Mouse (Mus musculus) hindbrain, embryonic 12.5 days (tissue): Measurements from ENCODE around the gene Endod1. TPM values are rescaled to one million over a fixed set of nuclear protein-coding genes. Genes with fewer than 3 reads are reported as not detected.

ENCODE experiments used
- ATAC-seq: fragments of 200-750 bp; cut with Nextera tagmentation; 2 replicates; pipeline ENCODE4 v1.8.0; 2017; ENCODE audit warnings: moderate TSS enrichment; ENCODE audit not compliant: low FRiP score
- H3K27ac ChIP-seq: fragments of 300-500 bp; sonication (generic); 2 replicates; pipeline ENCODE4 v1.5.1; 2016; ENCODE audit warnings: mild to moderate bottlenecking
- H3K27me3 ChIP-seq: fragments of 300-500 bp; sonication (generic); 2 replicates; pipeline ENCODE4 v1.6.1; 2016; ENCODE audit warnings: mild to moderate bottlenecking
- H3K36me3 ChIP-seq: fragments of 300-500 bp; sonication (generic); 2 replicates; pipeline ENCODE4 v1.6.1; 2016; ENCODE audit warnings: mild to moderate bottlenecking
- H3K4me1 ChIP-seq: fragments of 300-500 bp; sonication (generic); 2 replicates; pipeline ENCODE4 v1.6.1; 2016
- H3K4me2 ChIP-seq: fragments of 300-500 bp; sonication (generic); replicated peaks from 2 replicates; pipeline ENCODE4 v1.6.1; 2016; ENCODE audit warnings: mild to moderate bottlenecking
- H3K4me3 ChIP-seq: fragments of 300-500 bp; sonication (generic); 2 replicates; pipeline ENCODE4 v1.5.1; 2016; ENCODE audit warnings: mild to moderate bottlenecking
- H3K9ac ChIP-seq: fragments of 300-500 bp; sonication (generic); 2 replicates; pipeline ENCODE4 v1.6.1; 2016; ENCODE audit warnings: mild to moderate bottlenecking, moderate library complexity
- H3K9me3 ChIP-seq: fragments of 300-500 bp; sonication (generic); replicated peaks from 2 replicates; pipeline ENCODE4 v1.6.1; 2016; ENCODE audit warnings: mild to moderate bottlenecking
- WGBS: fragments of 180-500 bp; shearing (Covaris S2); methylation state at CpG from one replicate; pipeline ENCODE4 v1.1.7; 2016; 5-methylcytosine and 5-hydroxymethylcytosine counted together
- polyA plus RNA-seq: library from polyadenylated mRNA; unstranded; fragments of >200 nt; fragmentation: Nextera tagmentation; extraction: Ambion mirVana; gene quantifications from 2 replicates; pipeline ENCODE4 v1.2.1, GENCODE M21; 2016

Endod1 gene
- polyA plus RNA-seq: 11.0 and 11.9 TPM in 2 replicates

GRCm38 (mm10) chr9:14381353-14382055 lies at the start of gene Endod1:
TSS of gene Endod1 (minus strand) at chr9:14381507.
- peaks cover 10% of the 10 kb centered on the region for H3K27me3 ChIP-seq
- H3K4me1 ChIP-seq: peaks cover 17% of the 10 kb centered on the region
- H3K27ac ChIP-seq: peak within 1 kb of the TSS; percentile 79
- peak within 1 kb of the TSS; percentile 71 for H3K4me3 ChIP-seq
- ATAC-seq: peak; percentile 49
- peak within 1 kb of the TSS; percentile 79 for H3K4me2 ChIP-seq
- H3K9me3 ChIP-seq: no peaks in the 10 kb centered on the region
- 5% methylated on average over 8 of the region's 8 CpGs for WGBS
- peak within 1 kb of the TSS; percentile 81 for H3K9ac ChIP-seq
- H3K36me3 ChIP-seq: no peaks in the 10 kb centered on the region

DNA sequence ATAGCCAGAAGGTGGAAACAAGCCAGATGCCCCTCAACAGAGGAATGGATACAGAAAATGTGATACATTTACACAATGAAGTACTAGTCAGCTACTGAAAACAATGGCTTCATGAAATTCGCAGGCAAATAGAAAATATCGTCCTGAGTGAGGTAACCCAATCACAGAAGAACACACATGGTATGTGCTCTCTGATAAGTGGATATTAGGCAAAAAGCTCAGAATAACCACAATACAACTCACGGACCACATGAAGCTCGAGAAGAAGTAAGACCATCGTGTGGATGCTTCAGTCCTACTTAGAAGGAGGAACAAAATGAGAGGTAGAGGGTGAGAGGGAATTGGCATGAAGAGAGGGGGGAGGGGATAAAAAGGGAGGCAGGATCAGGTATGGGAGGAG lies 27.8 kb upstream of the Endod1 start:
- Histone ChIP-seq H3K4me3 (no peak overlapping the region), H3K36me3 (no peaks in the 10 kb centered on the region), H3K27ac (no peak overlapping the region), H3K9me3 (no peaks in the 10 kb centered on the region), H3K4me2 (no peak overlapping the region), H3K27me3 (no peaks in the 10 kb centered on the region), H3K4me1 (no peaks in the 10 kb centered on the region), H3K9ac (no peak overlapping the region)
- no peak for ATAC-seq
- 93% methylated on average over 5 of the region's 5 CpGs for WGBS

DNA sequence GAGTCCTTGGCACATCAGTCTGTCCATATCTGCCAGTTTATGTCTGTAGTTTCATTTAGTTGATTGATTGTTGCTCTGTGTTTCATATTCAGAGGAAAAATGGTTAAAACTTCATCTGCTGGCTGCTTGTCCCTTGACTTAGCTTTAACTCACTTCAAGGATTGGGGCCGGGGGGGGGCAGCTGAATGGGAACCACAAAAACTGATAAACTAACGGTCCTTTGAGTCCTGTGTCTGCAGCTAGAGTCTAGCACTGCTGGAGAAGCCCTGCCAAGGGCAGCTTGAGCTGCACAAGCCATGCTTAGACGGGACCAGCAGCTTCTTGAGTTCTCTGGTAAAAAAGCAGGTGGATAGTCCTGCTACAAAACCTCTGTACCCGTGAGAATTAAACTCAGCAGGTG lies 26.7 kb upstream of the Endod1 start:
- H3K27ac ChIP-seq: no peak overlapping the region
- no peak for ATAC-seq
- no peaks in the 10 kb centered on the region for H3K27me3 ChIP-seq
- H3K4me1 ChIP-seq: no peaks in the 10 kb centered on the region
- H3K4me2 ChIP-seq: no peak overlapping the region
- no peak overlapping the region for H3K9ac ChIP-seq
- 72% methylated on average over 4 of the region's 4 CpGs for WGBS
- no peaks in the 10 kb centered on the region for H3K36me3 ChIP-seq
- no peak overlapping the region for H3K4me3 ChIP-seq
- no peaks in the 10 kb centered on the region for H3K9me3 ChIP-seq

GRCm38 (mm10) chr9:14406056-14406455 lies 24.7 kb upstream of the Endod1 start:
- H3K27me3 ChIP-seq: no peaks in the 10 kb centered on the region
- ATAC-seq: no peak
- no peak overlapping the region for H3K4me3 ChIP-seq

GRCm38 (mm10) chr9:14402099-14402498 lies 20.8 kb upstream of the Endod1 start:
- no peak overlapping the region for H3K27ac ChIP-seq
- no peak overlapping the region for H3K9ac ChIP-seq
- H3K9me3 ChIP-seq: no peaks in the 10 kb centered on the region
- H3K4me2 ChIP-seq: no peak overlapping the region
- 81% methylated on average over 1 of the region's 1 CpGs for WGBS
- no peak overlapping the region for H3K4me3 ChIP-seq
- H3K4me1 ChIP-seq: no peaks in the 10 kb centered on the region
- no peak for ATAC-seq
- H3K27me3 ChIP-seq: no peaks in the 10 kb centered on the region
- no peaks in the 10 kb centered on the region for H3K36me3 ChIP-seq

More at GRCm38 (mm10) chr9:14406056-14406455, 24.7 kb upstream of the Endod1 start:
- no peak overlapping the region for H3K27ac ChIP-seq
- 75% methylated on average over 1 of the region's 1 CpGs for WGBS
- no peaks in the 10 kb centered on the region for H3K9me3 ChIP-seq
- no peaks in the 10 kb centered on the region for H3K4me1 ChIP-seq
- no peaks in the 10 kb centered on the region for H3K36me3 ChIP-seq
- no peak overlapping the region for H3K4me2 ChIP-seq
- H3K9ac ChIP-seq: no peak overlapping the region

- Histone ChIP-seq H3K4me1 (no peaks in the 10 kb centered on the region), H3K4me3 (no peak overlapping the region), H3K27ac (no peak overlapping the region), H3K27me3 (no peaks in the 10 kb centered on the region), H3K9me3 (no peaks in the 10 kb centered on the region), H3K4me2 (no peak overlapping the region), H3K36me3 (no peaks in the 10 kb centered on the region), H3K9ac (no peak overlapping the region)
- no peak for ATAC-seq
- 87% methylated on average over 5 of the region's 5 CpGs for WGBS
These were observed 19.1 kb upstream of the Endod1 start for GRCm38 (mm10) chr9:14400392-14400791.

DNA sequence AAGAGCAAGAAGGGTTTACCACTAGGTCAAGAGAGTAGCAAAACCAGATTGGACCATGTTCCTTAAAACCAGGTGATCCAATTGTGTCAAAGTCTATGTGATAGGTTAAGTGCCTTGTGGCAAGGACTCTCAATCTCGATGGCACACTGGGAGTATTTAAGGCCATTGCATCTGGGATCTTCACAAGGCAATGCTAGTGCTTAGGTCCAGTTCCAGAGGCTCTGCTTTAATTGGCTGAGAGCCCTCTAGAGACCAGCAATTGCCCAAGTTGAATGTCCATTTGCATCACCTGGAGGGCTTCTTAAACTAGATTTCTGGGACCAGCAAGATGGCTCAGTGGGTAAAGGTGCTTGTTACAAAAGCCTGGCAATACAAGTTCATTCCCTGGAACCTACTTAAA lies 17.6 kb upstream of the Endod1 start:
- no peaks in the 10 kb centered on the region for H3K9me3 ChIP-seq
- no peak overlapping the region for H3K4me2 ChIP-seq
- no peak overlapping the region for H3K27ac ChIP-seq
- 79% methylated on average over 1 of the region's 1 CpGs for WGBS
- no peak overlapping the region for H3K9ac ChIP-seq
- no peaks in the 10 kb centered on the region for H3K4me1 ChIP-seq
- H3K4me3 ChIP-seq: no peak overlapping the region
- no peak for ATAC-seq
- no peaks in the 10 kb centered on the region for H3K36me3 ChIP-seq
- no peaks in the 10 kb centered on the region for H3K27me3 ChIP-seq

DNA sequence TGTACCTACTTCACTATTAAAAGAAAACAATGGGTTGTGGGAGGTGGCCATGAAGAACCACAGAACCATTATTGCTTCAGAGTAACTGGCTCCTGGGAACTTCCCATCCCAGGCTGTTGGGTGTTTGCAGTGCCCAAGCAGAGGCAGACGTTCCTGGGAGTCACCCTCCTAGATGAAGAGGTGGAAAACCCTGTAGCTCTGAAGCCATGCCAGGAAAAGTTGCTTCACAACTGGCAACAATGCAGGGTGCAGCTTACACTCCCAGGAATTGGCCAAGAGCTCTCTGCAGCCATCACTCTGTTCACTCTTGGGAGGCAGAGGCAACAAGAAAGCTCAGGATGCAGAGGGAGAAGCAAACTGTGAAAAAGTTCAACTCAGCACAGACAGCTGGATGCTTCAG lies 16.8 kb upstream of the Endod1 start:
- H3K4me2 ChIP-seq: no peak overlapping the region
- 84% methylated on average over 1 of the region's 1 CpGs for WGBS

DNA sequence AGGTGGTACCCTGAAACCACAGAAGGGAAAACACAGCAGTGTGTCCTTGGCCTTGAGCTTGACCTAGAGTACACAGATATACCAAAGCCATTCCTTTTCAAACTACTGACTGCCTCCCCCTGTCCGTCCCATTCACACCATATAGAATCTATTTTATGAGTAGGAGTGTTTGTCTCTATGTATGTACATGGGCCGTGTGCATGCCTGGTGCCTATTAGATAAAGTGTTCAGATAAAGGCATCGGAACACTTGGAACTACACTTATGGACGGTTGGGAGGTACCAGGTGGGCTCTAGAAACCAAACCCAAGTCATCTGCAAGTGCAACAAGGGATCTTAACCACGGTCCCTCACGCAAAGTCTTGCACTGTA lies 16.1 kb upstream of the Endod1 start:
- Histone ChIP-seq H3K36me3 (no peaks in the 10 kb centered on the region), H3K4me1 (no peaks in the 10 kb centered on the region), H3K27ac (no peak overlapping the region), H3K4me3 (no peak overlapping the region), H3K27me3 (no peaks in the 10 kb centered on the region), H3K9ac (no peak overlapping the region), H3K4me2 (no peak overlapping the region), H3K9me3 (no peaks in the 10 kb centered on the region)
- no peak for ATAC-seq
- 91% methylated on average over 6 of the region's 6 CpGs for WGBS

More for the DNA sequence above, 16.8 kb upstream of the Endod1 start:
- no peak overlapping the region for H3K4me3 ChIP-seq
- H3K9ac ChIP-seq: no peak overlapping the region
- H3K36me3 ChIP-seq: no peaks in the 10 kb centered on the region
- H3K27ac ChIP-seq: no peak overlapping the region
- no peak for ATAC-seq
- H3K9me3 ChIP-seq: no peaks in the 10 kb centered on the region
- H3K4me1 ChIP-seq: no peaks in the 10 kb centered on the region
- no peaks in the 10 kb centered on the region for H3K27me3 ChIP-seq

DNA sequence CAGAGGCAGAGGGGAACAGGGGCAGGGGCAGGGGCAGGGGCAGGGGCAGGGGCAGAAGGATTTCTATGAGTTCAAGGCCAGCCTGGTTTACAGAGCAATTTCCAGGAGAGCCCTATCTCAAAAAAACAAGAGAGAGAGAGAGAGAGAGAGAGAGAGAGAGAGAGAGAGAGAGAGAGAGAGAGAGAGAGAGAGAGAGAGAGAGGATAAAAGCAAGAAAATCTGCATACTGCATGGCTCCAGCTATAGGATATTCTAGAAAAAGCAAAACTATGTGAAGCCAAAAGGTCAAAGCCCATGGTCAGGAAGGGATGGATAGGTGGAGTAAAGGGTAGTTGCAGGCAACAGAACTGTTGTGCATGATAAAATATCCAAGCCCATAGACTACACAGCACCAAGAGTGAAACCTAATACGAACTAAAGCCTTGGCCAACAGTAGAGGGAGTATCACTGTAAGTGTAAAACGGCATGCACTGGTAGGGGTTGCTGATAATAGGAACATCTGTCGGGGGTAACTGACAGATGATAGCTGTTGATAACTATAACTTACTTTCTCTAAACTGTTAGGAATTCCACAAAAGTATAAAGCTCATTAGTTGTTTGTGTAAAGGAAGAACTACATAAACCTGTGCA lies 15.6 kb upstream of the Endod1 start:
- Histone ChIP-seq H3K4me2 (no peak overlapping the region), H3K9ac (no peak overlapping the region), H3K36me3 (no peaks in the 10 kb centered on the region), H3K4me1 (no peaks in the 10 kb centered on the region), H3K27me3 (no peaks in the 10 kb centered on the region), H3K4me3 (no peak overlapping the region), H3K9me3 (no peaks in the 10 kb centered on the region), H3K27ac (no peak overlapping the region)
- ATAC-seq: no peak
- WGBS: 77% methylated on average over 3 of the region's 3 CpGs

DNA sequence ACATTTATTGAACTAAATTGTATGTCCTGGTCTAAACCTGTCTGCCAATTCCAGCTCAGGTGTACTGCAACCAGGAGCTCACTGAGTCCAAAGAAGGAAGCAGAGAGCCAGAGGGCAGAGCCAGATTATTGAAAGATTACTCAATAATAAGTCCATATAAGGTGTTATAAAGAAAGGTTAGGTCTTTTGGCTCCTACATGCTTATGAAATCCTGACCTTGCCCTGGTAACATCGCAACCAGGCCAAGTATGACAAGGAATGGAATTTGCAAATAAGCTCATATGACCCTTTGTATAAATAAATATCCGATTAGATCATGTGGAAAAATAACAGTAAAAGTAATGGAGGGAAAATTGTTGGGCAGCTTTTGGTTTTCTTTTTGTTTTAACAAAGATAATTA lies 14.8 kb upstream of the Endod1 start:
- Histone ChIP-seq H3K4me3 (no peak overlapping the region), H3K36me3 (no peaks in the 10 kb centered on the region), H3K27ac (no peak overlapping the region), H3K4me2 (no peak overlapping the region), H3K4me1 (no peaks in the 10 kb centered on the region), H3K27me3 (no peaks in the 10 kb centered on the region), H3K9me3 (no peaks in the 10 kb centered on the region), H3K9ac (no peak overlapping the region)
- WGBS: 75% methylated on average over 2 of the region's 2 CpGs
- no peak for ATAC-seq

DNA sequence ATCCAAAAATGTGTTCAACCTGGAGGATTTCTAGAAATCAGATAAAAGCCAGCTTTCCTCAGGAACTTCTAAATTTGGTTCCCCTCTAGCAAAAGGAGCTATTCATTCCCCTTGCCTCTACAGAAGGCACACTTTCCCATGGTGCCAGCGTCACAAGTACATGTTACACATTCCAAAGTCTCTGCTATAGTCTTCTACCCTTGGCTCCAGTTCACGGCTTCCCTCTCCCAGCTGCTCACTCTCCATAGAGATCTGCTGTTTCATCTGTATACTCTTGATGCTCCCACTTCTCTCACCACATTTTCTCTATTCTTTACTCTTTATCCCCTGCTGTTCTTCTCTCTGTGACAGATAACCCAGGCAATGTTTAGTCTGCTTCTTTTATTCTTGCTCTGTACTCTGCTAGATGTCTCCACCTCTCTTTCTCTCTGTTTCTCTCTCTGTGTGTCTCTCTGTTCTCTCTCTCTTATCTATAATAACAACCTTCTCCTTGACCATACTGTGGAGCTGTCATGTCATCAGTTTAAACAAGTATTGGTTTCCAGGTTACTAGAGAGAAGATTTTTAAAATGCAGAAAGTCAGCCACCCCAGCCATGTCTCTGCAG lies 13.8 kb upstream of the Endod1 start:
- WGBS: 31% methylated on average over 2 of the region's 2 CpGs
- Histone ChIP-seq H3K4me2 (no peak overlapping the region), H3K36me3 (no peaks in the 10 kb centered on the region), H3K9me3 (no peaks in the 10 kb centered on the region), H3K4me1 (no peaks in the 10 kb centered on the region), H3K27me3 (no peaks in the 10 kb centered on the region), H3K4me3 (no peak overlapping the region), H3K27ac (no peak overlapping the region), H3K9ac (no peak overlapping the region)
- ATAC-seq: no peak
